Mouse (Mus musculus) limb, embryonic 11.5 days (tissue): ENCODE data around the gene Ntrk2. TPM values are rescaled to one million over a fixed set of nuclear protein-coding genes. Genes with fewer than 3 reads are reported as not detected.

ENCODE experiments used
- ATAC-seq: fragments of 200-750 bp; cut with Nextera tagmentation; 2 replicates; pipeline ENCODE4 v1.8.0; 2017; ENCODE audit warnings: low read depth; ENCODE audit not compliant: insufficient number of reproducible peaks, low FRiP score, low TSS enrichment
- DNase-seq: peaks from one replicate; pipeline ENCODE4 v3.0.0-alpha.2; 2015; ENCODE audit warnings: low spot score
- H3K27ac ChIP-seq: fragments of 300-500 bp; sonication (generic); replicated peaks from 2 replicates; pipeline ENCODE4 v1.5.1; 2014; ENCODE audit warnings: low read depth, mild to moderate bottlenecking, low read length
- H3K27me3 ChIP-seq: fragments of 300-500 bp; sonication (generic); 2 replicates; pipeline ENCODE4 v1.6.1; 2014; ENCODE audit warnings: mild to moderate bottlenecking, low read length, mixed read lengths; ENCODE audit not compliant: control insufficient read depth, insufficient read depth
- H3K36me3 ChIP-seq: fragments of 300-500 bp; sonication (generic); 2 replicates; pipeline ENCODE4 v1.6.1; 2014; ENCODE audit warnings: mild to moderate bottlenecking, low read length, moderate library complexity, mixed read lengths; ENCODE audit not compliant: control insufficient read depth, insufficient read depth
- H3K4me1 ChIP-seq: fragments of 300-500 bp; sonication (generic); 2 replicates; pipeline ENCODE4 v1.6.1; 2014; ENCODE audit warnings: low read length, mixed read lengths; ENCODE audit not compliant: control insufficient read depth, insufficient read depth
- H3K4me2 ChIP-seq: fragments of 300-500 bp; sonication (generic); 2 replicates; pipeline ENCODE4 v1.6.1; 2014; ENCODE audit warnings: low read depth, mild to moderate bottlenecking, moderate library complexity; ENCODE audit not compliant: severe bottlenecking
- H3K4me3 ChIP-seq: fragments of 300-500 bp; sonication (generic); 2 replicates; pipeline ENCODE4 v1.5.1; 2014; ENCODE audit warnings: low read depth, low read length
- H3K9ac ChIP-seq: fragments of 300-500 bp; sonication (generic); 2 replicates; pipeline ENCODE4 v1.6.1; 2014; ENCODE audit warnings: mild to moderate bottlenecking, low read length
- H3K9me3 ChIP-seq: fragments of 300-500 bp; sonication (generic); 2 replicates; pipeline ENCODE4 v1.6.1; 2016; ENCODE audit warnings: low read length; ENCODE audit not compliant: control insufficient read depth
- WGBS: fragments of 180-500 bp; shearing (Covaris S2); extraction: QIAGEN DNeasy Blood & Tissue Kit; methylation state at CpG from one replicate; pipeline ENCODE4 v1.1.7; 2014; 5-methylcytosine and 5-hydroxymethylcytosine counted together
- polyA plus RNA-seq: library from polyadenylated mRNA; unstranded; fragments of >200 nt; fragmentation: Nextera tagmentation; extraction: Ambion mirVana; gene quantifications from 2 replicates; pipeline ENCODE4 v1.2.1, GENCODE M21; 2014

Gene Ntrk2
- polyA plus RNA-seq, 1 experiment from 2014 or later: 5.6 TPM

DNA sequence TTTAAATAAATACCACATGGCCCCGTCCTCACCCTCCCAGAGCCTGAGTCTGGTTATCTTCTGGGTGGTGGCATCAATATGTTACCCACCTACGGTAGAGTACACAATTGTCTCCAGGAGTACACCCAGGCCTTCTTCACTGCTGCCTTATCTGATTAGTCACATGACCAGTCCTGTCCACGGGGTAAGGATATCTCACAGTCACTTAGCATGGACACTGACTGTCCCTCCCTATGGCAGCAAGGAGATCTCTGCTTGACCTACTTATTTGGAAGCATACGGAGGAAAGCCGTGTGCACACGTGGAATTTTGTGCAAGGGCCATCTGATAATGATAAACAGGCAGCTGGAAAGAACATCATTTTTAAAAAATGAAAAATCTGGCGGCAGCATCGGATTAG, 367.5 kb downstream of the Ntrk2 start:
- Histone ChIP-seq H3K4me3 (no peak overlapping the region), H3K4me2 (no peak overlapping the region), H3K9me3 (no peaks in the 10 kb centered on the region), H3K4me1 (peaks cover 6% of the 10 kb centered on the region; the same call in 1 of the 2 replicates), H3K27ac (no peak overlapping the region), H3K9ac (no peak overlapping the region), H3K27me3 (no peaks in the 10 kb centered on the region), H3K36me3 (no peaks in the 10 kb centered on the region)
- no peak for ATAC-seq
- 77% methylated on average over 8 of the region's 8 CpGs for WGBS
- no peak for DNase-seq

DNA sequence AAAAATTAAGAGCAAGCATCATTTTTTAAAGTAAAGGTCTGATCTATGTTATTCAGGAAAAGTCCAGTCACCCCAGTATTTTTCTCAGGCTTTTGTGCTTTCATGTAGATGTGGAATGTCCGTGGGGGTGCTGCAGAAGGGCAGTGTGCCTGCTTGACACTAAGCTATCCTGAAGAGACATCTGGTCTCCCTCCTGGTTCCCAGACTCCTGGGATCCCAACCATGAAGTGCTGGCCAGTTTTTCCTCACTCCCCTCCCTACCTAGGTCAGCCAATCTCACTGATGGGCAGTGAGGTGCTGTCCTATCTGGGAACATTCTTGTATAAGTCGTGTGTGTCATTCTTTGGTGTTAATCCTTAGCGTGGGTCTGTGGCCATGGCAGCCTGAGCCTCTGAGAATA, 369.7 kb downstream of the Ntrk2 start:
- no peak for DNase-seq
- peaks cover 6% of the 10 kb centered on the region; the same call in 1 of the 2 replicates for H3K4me1 ChIP-seq
- ATAC-seq: no peak
- no peaks in the 10 kb centered on the region for H3K27me3 ChIP-seq
- no peak overlapping the region; the same call in 1 of the 2 replicates for H3K27ac ChIP-seq
- H3K4me2 ChIP-seq: no peak overlapping the region
- H3K9me3 ChIP-seq: no peaks in the 10 kb centered on the region
- 84% methylated on average over 3 of the region's 3 CpGs for WGBS
- no peaks in the 10 kb centered on the region for H3K36me3 ChIP-seq
- H3K4me3 ChIP-seq: no peak overlapping the region
- H3K9ac ChIP-seq: no peak overlapping the region

DNA sequence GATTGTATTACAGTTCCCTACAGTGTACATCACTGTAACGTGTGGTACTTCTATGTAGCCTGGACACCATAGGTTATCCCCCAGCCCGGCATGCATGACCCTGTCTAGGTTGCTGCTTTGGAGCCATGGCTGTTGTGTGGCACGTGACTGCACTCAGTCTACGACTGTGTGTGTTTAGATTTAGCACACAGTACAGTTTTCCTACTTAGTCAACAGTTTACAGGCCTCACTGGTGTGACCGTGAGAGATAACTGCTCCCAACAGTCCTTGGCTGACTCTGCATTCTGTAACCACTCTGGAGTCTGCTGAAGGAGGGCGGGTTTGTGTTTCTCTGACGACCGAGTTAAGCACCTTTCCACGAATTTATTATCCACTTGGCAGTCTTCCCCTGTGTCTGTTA, 370.1 kb downstream of the Ntrk2 start:
- Histone ChIP-seq H3K36me3 (no peaks in the 10 kb centered on the region), H3K27me3 (no peaks in the 10 kb centered on the region), H3K4me1 (peaks cover 6% of the 10 kb centered on the region; the same call in 1 of the 2 replicates), H3K27ac (no peak overlapping the region; the same call in 1 of the 2 replicates), H3K9me3 (no peaks in the 10 kb centered on the region), H3K4me2 (no peak overlapping the region), H3K4me3 (no peak overlapping the region), H3K9ac (no peak overlapping the region)
- DNase-seq (no peak), ATAC-seq (no peak)
- WGBS: 67% methylated on average over 9 of the region's 9 CpGs

DNA sequence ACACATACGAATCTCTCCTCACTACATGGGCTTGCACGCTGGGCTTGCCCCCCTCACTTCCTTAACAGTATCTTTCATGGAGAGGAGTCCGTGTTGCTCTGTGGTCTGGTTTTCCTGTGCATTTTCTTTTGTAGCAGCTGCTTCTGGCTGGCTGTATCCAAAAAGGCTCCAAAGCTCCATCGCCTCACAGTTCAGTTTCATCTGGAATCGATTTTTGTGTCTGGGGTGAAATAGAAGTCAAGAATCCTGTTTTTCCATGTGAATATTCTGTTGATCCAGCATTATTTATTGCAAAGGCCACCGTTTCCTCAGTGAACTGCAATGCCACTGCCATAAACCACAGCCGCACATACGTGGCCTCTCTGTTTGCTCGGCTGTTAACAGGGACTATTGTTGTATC, 370.6 kb downstream of the Ntrk2 start:
- H3K4me2 ChIP-seq: no peak overlapping the region
- H3K36me3 ChIP-seq: no peaks in the 10 kb centered on the region
- H3K9me3 ChIP-seq: no peaks in the 10 kb centered on the region
- ATAC-seq (no peak), DNase-seq (peak; percentile 44)
- peaks cover 6% of the 10 kb centered on the region; the same call in 1 of the 2 replicates for H3K4me1 ChIP-seq
- no peaks in the 10 kb centered on the region for H3K27me3 ChIP-seq
- H3K9ac ChIP-seq: peak overlapping the region; percentile 12; the same call in 1 of the 2 replicates
- 43% methylated on average over 9 of the region's 9 CpGs for WGBS
- H3K4me3 ChIP-seq: no peak overlapping the region
- peak overlapping the region; percentile 45; the same call in 1 of the 2 replicates for H3K27ac ChIP-seq

DNA sequence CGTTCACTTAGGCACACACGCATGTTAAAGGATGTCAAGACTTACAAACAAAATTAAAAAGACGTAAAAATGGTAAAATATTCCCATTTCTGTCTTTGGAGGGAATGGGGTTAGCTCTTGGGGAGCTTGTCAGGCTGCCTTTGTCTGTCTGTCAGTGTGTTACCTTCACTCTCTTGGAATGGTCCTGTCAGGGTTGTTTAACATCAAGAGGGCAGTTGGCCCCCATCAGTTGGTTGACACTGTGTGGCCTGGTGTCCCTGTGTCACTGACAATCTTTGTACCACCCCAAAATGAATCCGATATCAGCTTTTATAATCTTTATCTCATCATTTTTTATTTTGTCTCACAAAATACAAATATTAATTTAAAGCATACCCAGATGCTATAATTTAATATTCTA, 373.6 kb downstream of the Ntrk2 start:
- Histone ChIP-seq H3K27me3 (no peaks in the 10 kb centered on the region), H3K4me3 (no peak overlapping the region), H3K27ac (no peak overlapping the region), H3K36me3 (no peaks in the 10 kb centered on the region), H3K4me2 (no peak overlapping the region), H3K9me3 (no peaks in the 10 kb centered on the region), H3K4me1 (peaks cover 6% of the 10 kb centered on the region; the same call in 1 of the 2 replicates), H3K9ac (no peak overlapping the region)
- ATAC-seq: no peak
- WGBS: 86% methylated on average over 4 of the region's 4 CpGs
- no peak for DNase-seq

DNA sequence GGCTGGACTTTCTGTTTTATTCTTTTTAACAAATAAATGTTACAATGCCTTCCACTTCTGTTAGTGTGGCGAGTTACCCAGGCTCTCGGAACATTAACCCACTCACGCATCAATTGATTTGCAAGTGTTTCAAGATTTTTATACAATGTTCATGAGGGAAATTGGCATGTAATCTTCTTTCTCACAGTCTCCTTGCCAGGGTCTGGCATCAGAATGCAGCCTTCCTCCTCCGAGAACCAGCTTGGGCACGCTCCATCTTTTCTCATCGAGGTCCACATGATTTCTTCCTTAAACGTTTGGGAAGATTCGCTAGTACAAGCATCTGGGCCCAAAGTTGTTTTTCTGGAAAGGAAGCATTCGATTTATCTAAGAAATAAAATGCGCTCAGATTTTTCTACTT, 374.4 kb downstream of the Ntrk2 start:
- Histone ChIP-seq H3K4me3 (no peak overlapping the region), H3K4me1 (peaks cover 6% of the 10 kb centered on the region; the same call in 1 of the 2 replicates), H3K9me3 (no peaks in the 10 kb centered on the region), H3K27ac (no peak overlapping the region), H3K4me2 (no peak overlapping the region), H3K27me3 (no peaks in the 10 kb centered on the region), H3K9ac (no peak overlapping the region), H3K36me3 (no peaks in the 10 kb centered on the region)
- DNase-seq (no peak), ATAC-seq (no peak)
- 89% methylated on average over 10 of the region's 10 CpGs for WGBS

DNA sequence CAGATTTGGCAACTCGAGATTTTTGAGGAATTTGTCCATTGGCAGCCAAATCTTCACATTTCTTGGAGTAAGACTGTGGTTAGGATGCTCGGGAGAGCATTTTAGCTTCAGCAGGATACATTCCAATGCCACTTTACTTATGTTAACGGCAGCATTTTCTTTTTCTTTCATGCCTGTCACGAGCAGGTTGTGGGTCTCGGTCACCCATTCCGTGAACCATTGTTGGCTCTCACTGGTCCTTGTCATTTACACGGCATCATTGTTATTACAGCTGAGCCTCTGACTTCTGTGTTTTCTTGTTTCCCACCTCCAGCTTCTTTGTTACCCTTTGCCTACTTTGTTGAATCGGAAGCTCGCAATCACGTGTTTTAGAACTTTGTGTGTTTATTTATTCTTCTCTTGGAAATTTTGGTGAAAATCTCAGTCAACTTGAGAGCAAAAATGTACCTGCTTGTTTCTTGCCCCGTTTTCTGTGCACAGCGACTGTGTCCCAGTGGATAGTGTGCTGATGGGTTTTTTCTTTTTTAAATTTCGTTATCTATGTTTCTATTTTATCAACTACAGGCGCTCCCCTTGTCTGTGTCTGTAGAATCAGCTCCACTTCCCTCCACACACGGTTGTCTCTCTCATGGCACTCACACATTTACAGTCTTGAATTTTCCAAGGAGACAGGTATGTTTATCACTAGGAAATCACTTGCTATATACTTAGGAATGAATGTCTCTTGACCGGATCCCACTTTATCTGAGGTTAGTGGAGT, 375.0 kb downstream of the Ntrk2 start:
- no peaks in the 10 kb centered on the region for H3K27me3 ChIP-seq
- no peak for ATAC-seq

DNA sequence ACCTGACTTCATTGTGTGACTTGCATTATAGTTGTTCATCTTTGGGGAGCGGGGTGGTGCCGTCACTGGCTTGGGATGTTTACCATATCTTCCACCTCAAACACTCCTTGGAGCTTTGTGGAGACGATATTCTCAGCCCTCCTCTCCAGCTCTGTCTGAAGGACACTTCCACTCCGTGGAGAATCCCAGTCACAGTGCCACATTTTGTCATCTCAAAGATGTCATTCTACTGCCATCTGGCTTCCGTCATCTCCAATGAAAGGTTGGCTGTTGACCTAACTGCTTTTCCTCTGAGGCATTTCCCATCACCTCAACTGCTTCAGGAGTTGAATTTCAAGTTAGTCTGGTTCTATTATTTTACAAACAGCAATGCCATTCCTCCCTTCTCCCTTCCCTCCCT, 376.3 kb downstream of the Ntrk2 start:
- DNase-seq (no peak), ATAC-seq (no peak)
- WGBS: 68% methylated on average over 5 of the region's 5 CpGs
- no peak overlapping the region for H3K4me3 ChIP-seq
- no peak overlapping the region for H3K27ac ChIP-seq
- H3K27me3 ChIP-seq: no peaks in the 10 kb centered on the region
- no peak overlapping the region for H3K9ac ChIP-seq
- no peaks in the 10 kb centered on the region for H3K4me1 ChIP-seq
- H3K36me3 ChIP-seq: no peaks in the 10 kb centered on the region
- H3K4me2 ChIP-seq: no peak overlapping the region
- H3K9me3 ChIP-seq: no peaks in the 10 kb centered on the region

More for the DNA sequence above, 375.0 kb downstream of the Ntrk2 start:
- Histone ChIP-seq H3K4me1 (peaks cover 6% of the 10 kb centered on the region; the same call in 1 of the 2 replicates), H3K4me3 (no peak overlapping the region), H3K36me3 (no peaks in the 10 kb centered on the region), H3K9ac (no peak overlapping the region), H3K4me2 (no peak overlapping the region), H3K9me3 (no peaks in the 10 kb centered on the region), H3K27ac (no peak overlapping the region)
- 81% methylated on average over 16 of the region's 16 CpGs for WGBS
- no peak for DNase-seq
